Mouse (Mus musculus) midbrain, postnatal 0 days (tissue): ENCODE measurements around the gene Mpig6b. TPM values are rescaled to one million over a fixed set of nuclear protein-coding genes. Genes with fewer than 3 reads are reported as not detected.
A peak's percentile ranks its signal among the peaks of the same experiment; 100 is the strongest.

Source experiments
- ATAC-seq: fragments of 200-750 bp; cut with Nextera tagmentation; 2 replicates; pipeline ENCODE4 v1.8.0; 2017; ENCODE audit warnings: moderate number of reproducible peaks, mild to moderate bottlenecking, moderate TSS enrichment, moderate library complexity; ENCODE audit not compliant: low FRiP score
- DNase-seq: peaks from one replicate; pipeline ENCODE4 v3.0.0-alpha.2; 2015; ENCODE audit warnings: low spot score
- H3K27ac ChIP-seq: fragments of 300-500 bp; sonication (generic); 2 replicates; pipeline ENCODE4 v1.5.1; 2014; ENCODE audit warnings: low read depth, mild to moderate bottlenecking, low read length, mixed read lengths
- H3K27me3 ChIP-seq: fragments of 300-500 bp; sonication (generic); 2 replicates; pipeline ENCODE4 v1.6.1; 2014; ENCODE audit warnings: low read length, control low read depth, mixed read lengths; ENCODE audit not compliant: insufficient read depth
- H3K36me3 ChIP-seq: fragments of 300-500 bp; sonication (generic); 2 replicates; pipeline ENCODE4 v1.6.1; 2014; ENCODE audit warnings: low read length, control low read depth, mixed read lengths; ENCODE audit not compliant: insufficient read depth
- H3K4me1 ChIP-seq: fragments of 300-500 bp; sonication (generic); 2 replicates; pipeline ENCODE4 v1.6.1; 2014; ENCODE audit warnings: mild to moderate bottlenecking, control low read depth, antibody characterized with exemption, low read length, mixed read lengths; ENCODE audit not compliant: insufficient read depth
- H3K4me2 ChIP-seq: fragments of 300-500 bp; sonication (generic); 2 replicates; pipeline ENCODE4 v1.6.1; 2014; ENCODE audit warnings: low read depth, mild to moderate bottlenecking, low read length, mixed read lengths; ENCODE audit not compliant: poor library complexity, severe bottlenecking
- H3K4me3 ChIP-seq: fragments of 300-500 bp; sonication (generic); 2 replicates; pipeline ENCODE4 v1.5.1; 2014; ENCODE audit warnings: low read depth, mild to moderate bottlenecking, low read length, moderate library complexity
- H3K9ac ChIP-seq: fragments of 300-500 bp; sonication (generic); replicated peaks from 2 replicates; pipeline ENCODE4 v1.6.1; 2014; ENCODE audit warnings: mild to moderate bottlenecking, low read length, moderate library complexity, mixed read lengths; ENCODE audit not compliant: poor library complexity, severe bottlenecking
- H3K9me3 ChIP-seq: fragments of 300-500 bp; sonication (generic); 2 replicates; pipeline ENCODE4 v1.6.1; 2016; ENCODE audit warnings: low read length, control low read depth
- CTCF ChIP-seq: IDR thresholded peaks from 2 replicates; pipeline ENCODE4 v1.5.1; 2016; ENCODE audit warnings: antibody characterized with exemption, mild to moderate bottlenecking
- WGBS: fragments of 180-500 bp; shearing (Covaris S2); extraction: QIAGEN DNeasy Blood & Tissue Kit; methylation state at CpG from one replicate; pipeline ENCODE4 v1.1.7; 2014; 5-methylcytosine and 5-hydroxymethylcytosine counted together
- polyA plus RNA-seq: library from polyadenylated mRNA; unstranded; fragments of >200 nt; fragmentation: Nextera tagmentation; extraction: Ambion mirVana; gene quantifications from 2 replicates; pipeline ENCODE4 v1.2.1, GENCODE M21; 2015
- total RNA-seq: library from RNA; depleted of rRNA; stranded (reverse); fragments of >200 nt; gene quantifications from 2 replicates; pipeline ENCODE4 v1.2.3, GENCODE M21; 2014

Mpig6b gene
- total and polyA plus RNA-seq, 2 experiments from 2014 or later: not detected

DNA sequence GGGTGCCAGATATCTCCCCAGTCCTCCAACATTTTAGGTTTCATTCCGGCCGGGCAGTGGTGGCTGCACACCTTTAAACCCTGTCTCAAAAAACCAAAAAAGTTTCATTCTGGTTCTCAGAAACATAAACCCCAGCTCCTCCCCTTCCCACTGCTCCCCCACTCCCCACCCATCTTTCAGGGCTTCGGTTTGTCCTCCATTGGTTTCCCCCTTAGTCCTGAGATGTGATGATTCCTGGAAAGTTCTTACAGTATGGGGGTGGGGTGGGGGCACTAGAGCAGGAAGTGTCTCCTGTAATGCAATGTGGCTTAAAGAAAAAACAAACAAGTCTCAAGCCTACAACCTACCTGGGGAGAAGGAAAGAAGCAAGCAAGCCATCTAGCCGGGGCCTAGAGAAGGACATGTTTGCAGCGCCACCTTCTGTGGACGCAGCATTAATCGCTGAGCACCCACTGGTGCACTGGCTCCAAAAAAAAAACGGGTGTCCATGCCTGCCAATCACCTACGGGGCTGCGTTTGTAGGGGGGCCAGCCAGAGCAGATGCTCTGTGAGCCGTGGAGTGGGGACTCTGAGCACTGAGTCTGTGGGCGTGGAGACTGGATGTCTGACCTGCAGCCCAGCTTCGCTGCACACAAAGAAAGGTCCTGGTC lies 39.9 kb upstream of the Mpig6b start:
- H3K9me3 ChIP-seq: no peaks in the 10 kb centered on the region
- TF ChIP-seq CTCF: peak; percentile 70
- no peaks in the 10 kb centered on the region for H3K27me3 ChIP-seq
- H3K9ac ChIP-seq: no peak overlapping the region
- peak; percentile 14; the same call in 1 of the 2 replicates for ATAC-seq
- DNase-seq: peak; percentile 72
- H3K27ac ChIP-seq: no peak overlapping the region
- H3K4me1 ChIP-seq: no peaks in the 10 kb centered on the region
- no peak overlapping the region for H3K4me3 ChIP-seq
- H3K4me2 ChIP-seq: peak overlapping the region; percentile 26; the same call in 1 of the 2 replicates
- 21% methylated on average over 13 of the region's 13 CpGs for WGBS
- H3K36me3 ChIP-seq: peaks cover 28% of the 10 kb centered on the region

DNA sequence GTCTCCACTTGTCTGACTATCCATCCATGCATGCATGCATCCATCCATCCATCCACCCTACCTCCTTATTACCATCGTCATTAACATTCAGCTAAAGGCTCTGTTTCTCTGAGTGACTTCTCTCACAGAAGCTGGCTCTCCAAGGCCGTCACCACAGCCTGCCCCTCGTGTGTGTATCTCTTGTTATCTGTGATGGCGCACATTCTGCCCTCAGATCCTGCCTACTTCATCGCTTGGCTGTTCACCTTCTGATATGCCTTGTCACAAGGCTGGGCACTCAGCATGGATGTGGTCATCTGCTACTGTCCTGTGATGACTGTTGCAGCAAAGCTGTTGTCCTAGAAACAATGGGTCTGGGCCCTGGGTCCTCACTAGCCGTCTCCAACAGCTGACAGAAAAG lies 38.8 kb upstream of the Mpig6b start:
- no peak for DNase-seq
- peaks cover 38% of the 10 kb centered on the region for H3K36me3 ChIP-seq
- H3K9ac ChIP-seq: no peak overlapping the region
- ATAC-seq: no peak
- 79% methylated on average over 6 of the region's 6 CpGs for WGBS
- no peak overlapping the region for H3K4me2 ChIP-seq
- H3K4me1 ChIP-seq: no peaks in the 10 kb centered on the region
- H3K27ac ChIP-seq: no peak overlapping the region
- no peaks in the 10 kb centered on the region for H3K27me3 ChIP-seq
- no peak overlapping the region for H3K4me3 ChIP-seq
- H3K9me3 ChIP-seq: no peaks in the 10 kb centered on the region
- no peak for TF ChIP-seq CTCF

DNA sequence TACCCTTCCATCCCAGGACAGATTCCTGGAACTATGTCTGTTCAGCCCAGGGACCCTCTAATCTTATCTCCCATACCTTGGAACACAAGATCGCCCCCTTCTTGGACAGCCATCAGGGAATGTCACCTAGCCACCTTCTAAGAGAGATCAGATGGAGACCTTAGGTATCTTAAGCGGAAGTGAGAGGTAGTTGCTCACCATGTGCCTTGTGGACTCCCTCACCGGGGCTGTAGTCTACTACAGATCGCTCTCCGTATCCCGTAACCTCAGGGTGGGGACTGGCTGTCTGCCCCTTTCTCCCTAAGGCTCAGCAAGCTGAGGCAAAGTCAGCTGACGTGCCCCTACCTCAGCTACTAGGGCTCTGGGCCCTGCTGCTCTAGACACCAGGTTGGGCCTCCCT lies 38.1 kb upstream of the Mpig6b start:
- no peak for TF ChIP-seq CTCF
- Histone ChIP-seq H3K4me3 (no peak overlapping the region), H3K4me1 (no peaks in the 10 kb centered on the region), H3K9me3 (no peaks in the 10 kb centered on the region), H3K27ac (no peak overlapping the region), H3K27me3 (no peaks in the 10 kb centered on the region), H3K36me3 (peaks cover 45% of the 10 kb centered on the region), H3K4me2 (no peak overlapping the region), H3K9ac (no peak overlapping the region)
- no peak for DNase-seq
- ATAC-seq: no peak
- WGBS: 95% methylated on average over 7 of the region's 7 CpGs

DNA sequence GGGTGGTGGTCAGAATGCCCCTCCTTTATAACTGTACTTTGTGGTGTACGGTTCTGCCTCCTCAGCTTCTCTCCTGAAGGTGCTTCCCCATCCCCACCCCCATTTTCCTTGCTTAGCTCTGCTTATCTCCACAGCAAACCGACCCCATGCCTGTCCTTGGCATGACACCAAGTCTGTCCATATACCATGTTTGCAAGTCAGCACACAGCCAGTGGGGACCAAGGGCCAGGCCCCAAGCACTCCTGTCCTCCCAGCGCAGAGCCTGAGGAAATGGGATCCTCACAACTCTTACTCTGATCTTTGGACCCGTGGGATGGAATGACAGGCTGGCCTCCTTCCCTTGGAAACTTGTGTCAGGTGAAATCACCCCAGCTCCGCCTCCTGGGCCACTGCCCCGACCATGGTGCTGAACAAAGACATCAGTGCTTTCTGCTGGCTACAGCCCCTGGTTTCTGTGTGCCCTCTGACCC lies 37.3 kb upstream of the Mpig6b start:
- 71% methylated on average over 6 of the region's 6 CpGs for whole genome bisulfite sequencing
- H3K4me1 ChIP-seq: no peaks in the 10 kb centered on the region
- no peak overlapping the region for H3K27ac ChIP-seq
- DNase-seq (no peak), ATAC-seq (no peak)
- H3K9ac ChIP-seq: no peak overlapping the region
- no peak for TF ChIP-seq CTCF
- no peaks in the 10 kb centered on the region for H3K9me3 ChIP-seq
- H3K36me3 ChIP-seq: peaks cover 51% of the 10 kb centered on the region
- no peak overlapping the region for H3K4me2 ChIP-seq
- no peak overlapping the region for H3K4me3 ChIP-seq
- no peaks in the 10 kb centered on the region for H3K27me3 ChIP-seq

- WGBS: 82% methylated on average over 6 of the region's 8 CpGs
- Histone ChIP-seq H3K27me3 (no peaks in the 10 kb centered on the region), H3K9ac (no peak overlapping the region), H3K27ac (no peak overlapping the region), H3K9me3 (no peaks in the 10 kb centered on the region), H3K4me3 (no peak overlapping the region), H3K4me2 (no peak overlapping the region), H3K4me1 (no peaks in the 10 kb centered on the region), H3K36me3 (peaks cover 57% of the 10 kb centered on the region)
- no peak for ATAC-seq
- no peak for TF ChIP-seq CTCF
- DNase-seq: no peak
Measured at GRCm38 (mm10) chr17:35102299-35102698, 36.3 kb upstream of the Mpig6b start.

DNA sequence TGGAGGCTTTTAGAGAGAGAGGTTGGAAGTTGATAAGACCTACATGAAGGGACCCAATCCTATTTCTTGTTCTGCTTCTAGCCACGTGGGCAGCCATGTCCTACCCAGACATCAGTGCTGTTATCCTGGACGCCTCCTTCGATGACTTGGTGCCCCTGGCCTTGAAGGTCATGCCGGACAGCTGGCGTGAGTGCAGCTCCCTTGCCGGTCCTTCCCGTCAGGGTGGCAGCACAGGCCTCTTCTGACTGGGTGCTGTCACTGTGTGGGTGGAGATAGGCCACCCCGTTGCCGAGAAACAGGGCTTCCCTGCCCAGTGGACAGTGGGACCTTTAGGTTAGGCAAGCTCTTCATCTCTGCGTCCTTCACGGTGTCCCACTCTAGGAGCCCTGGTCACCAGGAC lies 35.2 kb upstream of the Mpig6b start:
- H3K9ac ChIP-seq: no peak overlapping the region
- WGBS: 92% methylated on average over 11 of the region's 11 CpGs

More for the DNA sequence above, 35.2 kb upstream of the Mpig6b start:
- no peaks in the 10 kb centered on the region for H3K9me3 ChIP-seq
- no peak overlapping the region for H3K4me3 ChIP-seq
- H3K4me2 ChIP-seq: no peak overlapping the region
- H3K4me1 ChIP-seq: no peaks in the 10 kb centered on the region
- no peak overlapping the region for H3K27ac ChIP-seq
- DNase-seq: no peak
- ATAC-seq: no peak
- H3K36me3 ChIP-seq: peaks cover 68% of the 10 kb centered on the region
- no peak for TF ChIP-seq CTCF
- no peaks in the 10 kb centered on the region for H3K27me3 ChIP-seq
